Mouse (Mus musculus): ENCODE results near the gene Olfr1348. TPM values are rescaled to one million over a fixed set of nuclear protein-coding genes. Genes with fewer than 3 reads are reported as not detected.
"Not testable (repeated sequence)": the region's sequence is repeated elsewhere in the genome, so short reads cannot be mapped to it uniquely, and the experiment has no call there.

Olfr1348 gene
- not detected in 2 replicates for polyA plus RNA-seq (2012)

DNA sequence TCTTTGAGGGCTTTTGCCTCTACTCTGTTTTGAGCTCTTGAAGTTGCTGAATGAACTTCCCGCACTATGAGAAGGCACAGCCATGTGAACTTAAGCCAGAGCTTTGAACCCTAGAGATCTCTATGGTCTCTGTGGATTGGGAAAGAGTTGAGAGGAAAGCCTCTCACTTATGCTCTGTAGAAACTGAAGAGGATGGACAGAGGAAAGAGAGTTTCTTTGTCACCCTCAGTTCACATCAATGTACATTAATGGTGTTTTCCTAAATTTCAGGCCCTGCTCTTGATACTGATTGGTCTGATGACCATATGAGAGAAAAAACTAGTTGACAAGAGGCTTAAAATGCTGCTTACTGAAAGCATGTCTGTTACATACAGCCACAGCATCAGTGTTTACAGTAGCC is at the start of gene Olfr1348:
Gene Olfr1348, minus strand, starts transcription at position 101 of the 400 bp plus-strand sequence.
- no peaks in the 10 kb centered on the region for H3K27me3 ChIP-seq (ENCODE audit: control insufficient read depth)
- H3K4me3 ChIP-seq (replicated peaks) = no peak within 1 kb of the TSS
- H3K36me3 ChIP-seq (ENCODE audit: control insufficient read depth) = no peaks in the 10 kb centered on the region
- no peak for TF ChIP-seq GATA1 (IDR thresholded peaks at IDR 0.05; ENCODE audit: low read length)
- TF ChIP-seq TAL1 (IDR thresholded peaks at IDR 0.05; ENCODE audit: low read length) = no peak
- H3K4me1 ChIP-seq (ENCODE audit: control insufficient read depth) = no peaks in the 10 kb centered on the region
- peaks cover 5% of the 10 kb centered on the region; the same call in 1 of the 2 replicates for H3K9me3 ChIP-seq (ENCODE audit: control insufficient read depth, low read length)

DNA sequence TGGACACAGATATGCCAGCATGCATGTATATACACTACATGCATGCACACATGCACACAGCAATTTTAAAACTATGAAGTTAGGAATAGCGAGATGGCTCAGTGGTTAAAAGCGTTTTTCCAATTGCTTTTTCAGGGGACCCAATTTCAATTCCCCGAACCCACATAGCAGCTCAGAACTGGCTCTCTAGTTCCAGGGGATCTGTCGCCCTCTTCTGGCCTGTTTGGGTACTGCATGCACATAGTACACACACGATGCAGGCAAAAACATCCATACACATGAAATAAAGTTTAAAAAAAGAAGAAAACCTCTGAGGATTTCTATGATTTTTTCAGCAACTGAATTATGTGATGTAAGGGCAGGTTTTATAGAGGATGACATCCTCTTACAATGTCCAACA is 17.6 kb upstream of the Olfr1348 start:
- TF ChIP-seq TAL1 (IDR thresholded peaks at IDR 0.05; ENCODE audit: low read length) = no peak
- no peak for TF ChIP-seq GATA1 (IDR thresholded peaks at IDR 0.05; ENCODE audit: low read length)
- Histone ChIP-seq H3K27me3 (ENCODE audit: control insufficient read depth) (no peaks in the 10 kb centered on the region), H3K4me1 (ENCODE audit: control insufficient read depth) (no peaks in the 10 kb centered on the region), H3K4me3 (replicated peaks) (no peak overlapping the region), H3K9me3 (ENCODE audit: control insufficient read depth, low read length) (peaks cover 19% of the 10 kb centered on the region), H3K36me3 (ENCODE audit: control insufficient read depth) (no peaks in the 10 kb centered on the region)

DNA sequence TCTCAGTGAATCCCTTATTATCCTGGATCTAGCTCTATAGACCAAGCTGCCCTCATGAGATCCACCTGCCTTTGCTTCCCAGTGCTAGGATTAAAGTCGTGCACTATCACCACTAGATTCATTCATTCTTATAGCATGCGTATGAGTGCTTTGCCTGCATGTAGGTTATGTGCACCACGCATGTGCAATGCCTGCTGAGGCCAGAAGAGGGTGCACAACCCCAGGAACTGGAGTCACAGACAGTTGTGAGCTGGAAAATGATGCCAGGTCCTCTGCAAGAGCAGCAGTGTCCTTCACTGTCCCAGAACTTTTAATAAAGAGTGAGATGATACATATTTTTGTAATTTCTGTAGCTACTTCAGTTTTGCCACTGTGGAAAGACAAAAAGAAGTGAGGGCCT is 16.5 kb upstream of the Olfr1348 start:
- TF ChIP-seq GATA1 (IDR thresholded peaks at IDR 0.05; ENCODE audit: low read length) = no peak
- no peaks in the 10 kb centered on the region for H3K4me1 ChIP-seq (ENCODE audit: control insufficient read depth)
- H3K27me3 ChIP-seq (ENCODE audit: control insufficient read depth) = no peaks in the 10 kb centered on the region
- peaks cover 18% of the 10 kb centered on the region for H3K9me3 ChIP-seq (ENCODE audit: control insufficient read depth, low read length)
- no peaks in the 10 kb centered on the region for H3K36me3 ChIP-seq (ENCODE audit: control insufficient read depth)
- no peak overlapping the region for H3K4me3 ChIP-seq (replicated peaks)

DNA sequence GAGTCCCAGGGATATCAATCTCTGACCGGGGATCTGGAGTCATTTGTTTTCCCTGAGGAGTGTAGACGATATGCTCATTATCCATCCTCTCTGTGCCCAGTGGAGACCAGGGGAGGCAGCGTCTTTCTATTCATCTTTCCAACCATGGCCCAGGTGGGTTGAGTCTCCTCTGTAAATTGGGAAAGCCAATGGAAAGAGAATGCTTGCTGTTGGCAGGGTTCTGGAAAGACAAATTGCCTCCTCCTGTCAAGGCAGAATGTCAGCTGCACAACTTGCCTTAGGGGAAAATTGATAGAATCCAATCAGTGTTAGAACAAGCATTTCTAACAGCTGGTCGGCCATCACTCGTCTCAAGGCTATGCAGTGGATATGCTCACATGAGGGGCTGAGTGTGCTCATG is 14.3 kb upstream of the Olfr1348 start, which contains the start of gene Olfr1349:
Gene Olfr1349, minus strand, starts transcription at position 101 of the 400 bp plus-strand sequence.
- no peak for TF ChIP-seq GATA1 (IDR thresholded peaks at IDR 0.05; ENCODE audit: low read length)
- no peak for TF ChIP-seq TAL1 (IDR thresholded peaks at IDR 0.05; ENCODE audit: low read length)
- Histone ChIP-seq H3K36me3 (ENCODE audit: control insufficient read depth) (no peaks in the 10 kb centered on the region), H3K9me3 (ENCODE audit: control insufficient read depth, low read length) (peaks cover 22% of the 10 kb centered on the region), H3K4me1 (ENCODE audit: control insufficient read depth) (no peaks in the 10 kb centered on the region), H3K27me3 (ENCODE audit: control insufficient read depth) (no peaks in the 10 kb centered on the region), H3K4me3 (replicated peaks) (no peak within 1 kb of the TSS)

- no peaks in the 10 kb centered on the region for H3K36me3 ChIP-seq (ENCODE audit: control insufficient read depth)
- H3K4me1 ChIP-seq (ENCODE audit: control insufficient read depth) = no peaks in the 10 kb centered on the region
- no peak overlapping the region for H3K4me3 ChIP-seq (replicated peaks)
- H3K9me3 ChIP-seq (ENCODE audit: control insufficient read depth, low read length) = peaks cover 19% of the 10 kb centered on the region
- no peak for TF ChIP-seq TAL1 (IDR thresholded peaks at IDR 0.05; ENCODE audit: low read length)
- no peak for TF ChIP-seq GATA1 (IDR thresholded peaks at IDR 0.05; ENCODE audit: low read length)
- no peaks in the 10 kb centered on the region for H3K27me3 ChIP-seq (ENCODE audit: control insufficient read depth)
Observed at GRCm38 (mm10) chr7:6521666-6522065, 13.1 kb upstream of the Olfr1348 start.

DNA sequence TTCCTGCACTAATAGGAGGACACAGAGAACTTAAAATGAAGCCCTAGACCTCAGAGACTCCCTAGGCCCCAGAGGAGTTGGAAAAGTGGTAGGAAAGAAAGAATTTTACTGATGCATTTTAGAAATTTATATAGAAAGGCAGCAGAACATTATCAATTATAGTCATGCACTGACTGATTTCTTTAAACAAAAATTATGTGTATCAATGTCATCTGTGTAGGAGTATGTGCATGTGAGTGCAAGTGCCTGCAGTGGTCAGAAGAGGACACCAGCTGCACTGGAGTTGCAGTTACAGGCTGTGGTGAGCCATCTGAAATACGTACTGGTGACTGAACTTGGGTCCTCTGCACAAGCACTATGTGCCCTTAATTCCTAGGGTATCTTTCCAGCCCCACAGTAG is 8.9 kb downstream of the Olfr1348 start, which contains the start of gene Olfr1347:
Gene Olfr1347, minus strand, starts transcription at position 101 of the 400 bp plus-strand sequence.
- TF ChIP-seq TAL1 (IDR thresholded peaks at IDR 0.05; ENCODE audit: low read length) (no peak), GATA1 (IDR thresholded peaks at IDR 0.05; ENCODE audit: low read length) (no peak)

GRCm38 (mm10) chr7:6486841-6487240 is 21.7 kb downstream of the Olfr1348 start, which contains the start of gene Olfr5:
Olfr5 (minus strand) TSS chr7:6486941.
- H3K4me3 ChIP-seq (replicated peaks) = no peak within 1 kb of the TSS
- H3K4me1 ChIP-seq (ENCODE audit: control insufficient read depth) = no peaks in the 10 kb centered on the region
- H3K27me3 ChIP-seq (ENCODE audit: control insufficient read depth) = no peaks in the 10 kb centered on the region
- TF ChIP-seq TAL1 (IDR thresholded peaks at IDR 0.05; ENCODE audit: low read length) (no peak), GATA1 (IDR thresholded peaks at IDR 0.05; ENCODE audit: low read length) (no peak)
- peaks cover 9% of the 10 kb centered on the region for H3K9me3 ChIP-seq (ENCODE audit: control insufficient read depth, low read length)
- no peaks in the 10 kb centered on the region for H3K36me3 ChIP-seq (ENCODE audit: control insufficient read depth)

More for the DNA sequence above, 8.9 kb downstream of the Olfr1348 start, which contains the start of gene Olfr1347:
- Histone ChIP-seq H3K9me3 (ENCODE audit: control insufficient read depth, low read length) (peaks cover 5% of the 10 kb centered on the region), H3K4me1 (ENCODE audit: control insufficient read depth) (no peaks in the 10 kb centered on the region), H3K36me3 (ENCODE audit: control insufficient read depth) (no peaks in the 10 kb centered on the region), H3K4me3 (replicated peaks) (no peak within 1 kb of the TSS), H3K27me3 (ENCODE audit: control insufficient read depth) (no peaks in the 10 kb centered on the region)

DNA sequence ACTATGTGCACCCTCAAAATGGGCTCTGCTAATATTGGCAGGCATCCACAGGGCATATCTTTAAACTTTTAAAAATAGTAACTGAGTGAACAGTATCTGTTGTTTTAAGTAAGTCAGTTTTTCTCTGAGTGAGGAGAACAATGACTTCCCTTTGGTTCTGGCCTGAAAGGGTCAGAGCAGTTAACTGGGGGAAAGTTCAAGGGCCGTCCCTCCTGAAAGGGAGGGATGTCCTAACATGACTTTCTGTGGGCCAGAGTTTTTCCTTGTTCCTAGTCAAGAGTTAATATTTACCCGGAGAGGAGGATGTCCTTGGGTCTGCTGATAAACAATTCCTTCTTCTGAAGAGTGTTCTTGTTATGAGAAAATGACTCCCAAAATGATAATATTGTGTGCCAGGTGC is 30.9 kb downstream of the Olfr1348 start:
- H3K4me1 ChIP-seq (ENCODE audit: control insufficient read depth); H3K27me3 ChIP-seq (ENCODE audit: control insufficient read depth); H3K36me3 ChIP-seq (ENCODE audit: control insufficient read depth): not testable (repeated sequence)

GRCm38 (mm10) chr7:6466951-6467350 is 41.6 kb downstream of the Olfr1348 start, which contains the start of gene Olfr1346:
Olfr1346 (plus strand) TSS chr7:6467101.
- TF ChIP-seq GATA1 (IDR thresholded peaks at IDR 0.05; ENCODE audit: low read length) = no peak
- no peak for TF ChIP-seq TAL1 (IDR thresholded peaks at IDR 0.05; ENCODE audit: low read length)
- no peaks in the 10 kb centered on the region for H3K9me3 ChIP-seq (ENCODE audit: control insufficient read depth, low read length)
- H3K4me1 ChIP-seq (ENCODE audit: control insufficient read depth) = no peaks in the 10 kb centered on the region
- H3K36me3 ChIP-seq (ENCODE audit: control insufficient read depth) = no peaks in the 10 kb centered on the region
- no peaks in the 10 kb centered on the region for H3K27me3 ChIP-seq (ENCODE audit: control insufficient read depth)
- H3K4me3 ChIP-seq (replicated peaks) = no peak within 1 kb of the TSS

More for the DNA sequence above, 30.9 kb downstream of the Olfr1348 start:
- H3K9me3 ChIP-seq (ENCODE audit: control insufficient read depth, low read length); H3K4me3 ChIP-seq (replicated peaks): not testable (repeated sequence)

GRCm38 (mm10) chr7:6456399-6456798 is 52.1 kb downstream of the Olfr1348 start:
- no peaks in the 10 kb centered on the region for H3K36me3 ChIP-seq (ENCODE audit: control insufficient read depth)
- no peak for TF ChIP-seq TAL1 (IDR thresholded peaks at IDR 0.05; ENCODE audit: low read length)
- no peak for TF ChIP-seq GATA1 (IDR thresholded peaks at IDR 0.05; ENCODE audit: low read length)
- H3K4me1 ChIP-seq (ENCODE audit: control insufficient read depth) = no peaks in the 10 kb centered on the region
- H3K9me3 ChIP-seq (ENCODE audit: control insufficient read depth, low read length) = peaks cover 7% of the 10 kb centered on the region
- no peaks in the 10 kb centered on the region for H3K27me3 ChIP-seq (ENCODE audit: control insufficient read depth)
- no peak overlapping the region for H3K4me3 ChIP-seq (replicated peaks)
